Mouse (Mus musculus): Measurements from ENCODE around the gene A2ml1.

DNA sequence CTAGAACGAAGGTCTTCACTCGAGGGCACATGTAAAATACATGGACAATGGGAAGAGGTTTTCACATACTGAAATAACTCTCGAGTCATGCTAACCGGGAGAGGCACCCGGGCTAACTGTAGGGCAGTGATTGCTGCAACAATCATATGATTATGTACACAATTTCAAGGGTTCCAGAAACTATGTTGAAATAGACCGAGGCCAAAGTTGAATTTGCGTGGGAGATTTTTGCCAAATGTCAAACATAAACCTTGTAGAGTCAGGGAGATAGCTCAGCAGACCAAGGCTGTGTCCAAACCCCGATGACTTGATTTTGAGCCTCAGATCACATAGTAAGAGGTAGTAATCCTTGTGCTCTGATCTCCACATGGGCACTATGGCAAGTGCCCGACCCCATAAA lies 48.7 kb downstream of the A2ml1 start:
- TF ChIP-seq CTCF (IDR thresholded peaks at IDR 0.05; ENCODE audit: low read depth): no peak
- no peak for TF ChIP-seq EP300 (IDR thresholded peaks at IDR 0.05; ENCODE audit: low read depth)

Measured in liver, embryonic 14.5 days (tissue).